Mouse (Mus musculus): ENCODE data around the gene Slc13a3. TPM values are rescaled to one million over a fixed set of nuclear protein-coding genes. Genes with fewer than 3 reads are reported as not detected.

Slc13a3 gene
- polyA plus RNA-seq, 1 experiment from 2014 or later, result 0.05 TPM

DNA sequence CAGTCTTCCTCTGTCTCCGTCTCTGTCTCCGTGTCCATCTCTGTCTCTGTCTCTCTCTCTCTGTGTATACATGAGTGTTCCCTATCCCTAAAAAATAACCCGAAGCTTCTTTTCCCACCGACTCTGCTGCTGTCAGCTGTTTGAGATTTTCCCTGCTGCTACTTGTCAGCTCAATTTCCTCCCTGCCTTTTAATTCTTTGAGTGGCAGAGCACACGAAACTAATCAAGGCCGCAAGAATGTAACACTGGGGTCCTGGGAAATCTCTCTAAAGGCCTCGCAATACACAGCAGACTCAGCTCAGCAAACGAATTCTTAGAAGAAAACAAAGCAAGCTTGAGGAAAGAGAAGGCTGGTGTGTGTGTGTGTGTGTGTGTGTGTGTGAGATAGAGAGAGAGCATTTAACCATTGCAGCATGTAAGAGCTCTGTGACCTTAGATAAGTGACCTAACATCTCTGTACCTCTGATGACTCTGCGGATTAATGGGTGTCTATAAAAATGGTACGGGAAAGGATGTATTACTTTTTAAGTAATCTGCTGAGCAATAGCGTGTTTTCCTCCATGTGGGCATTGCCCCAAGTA, 57.8 kb downstream of the Slc13a3 start:
- ChIA-PET CTCF (interaction anchor here (1.2 to 1.7 kb wide), 2 partner anchors 19 to 72 kb away, joined by 3 to 6 read pairs; no protein-coding TSS in a partner anchor), POLR2A (no interaction called here)
- DNase-seq (ENCODE audit: low read depth, low spot score), result no peak
- no peak for ATAC-seq
- no peak for TF ChIP-seq CTCF (IDR thresholded peaks at IDR 0.05)
- H3K27me3 ChIP-seq, result peaks cover 4% of the 10 kb centered on the region
- in situ Hi-C loops (cut with MboI; ENCODE audit: low pct_unique_long_range_greater_than_20kb), result no loop called here

DNA sequence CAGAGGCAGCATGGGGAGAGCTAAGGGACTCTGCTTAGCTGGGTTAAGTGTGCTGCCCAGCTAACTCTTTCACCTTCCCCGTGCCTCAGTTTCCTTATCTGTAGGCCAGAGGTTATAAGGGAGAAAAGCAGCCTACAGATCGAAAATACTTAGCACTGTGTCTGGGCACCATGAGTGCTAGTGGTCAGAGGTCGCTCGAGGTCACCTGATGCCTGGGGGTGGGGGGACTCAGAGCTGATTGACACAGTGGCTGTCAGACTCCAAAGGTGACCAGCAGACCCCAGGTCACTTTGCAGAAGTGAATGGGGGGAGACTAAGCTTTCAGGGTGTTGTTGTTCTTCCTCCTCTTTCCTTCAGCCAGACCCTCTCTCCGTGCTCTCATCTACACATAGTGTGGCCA, 58.7 kb downstream of the Slc13a3 start:
- CTCF ChIA-PET, result no interaction called here
- H3K27me3 ChIP-seq, result peaks cover 2% of the 10 kb centered on the region
- POLR2A ChIA-PET, result no interaction called here
- no peak for ATAC-seq
- in situ Hi-C loops (cut with MboI; ENCODE audit: low pct_unique_long_range_greater_than_20kb), result loop anchor here (5.0 kb wide), 1 partner anchor 53 kb away; no protein-coding TSS in a partner anchor
- DNase-seq (ENCODE audit: low read depth, low spot score), result no peak
- TF ChIP-seq CTCF (IDR thresholded peaks at IDR 0.05), result no peak

- ChIA-PET POLR2A (no interaction called here), CTCF (no interaction called here)
- no peaks in the 10 kb centered on the region for H3K27me3 ChIP-seq
- no peak for DNase-seq (ENCODE audit: low read depth, low spot score)
- in situ Hi-C loops (cut with MboI; ENCODE audit: low pct_unique_long_range_greater_than_20kb), result loop anchor here (5.0 kb wide), 1 partner anchor 53 kb away; no protein-coding TSS in a partner anchor
- no peak for TF ChIP-seq CTCF (IDR thresholded peaks at IDR 0.05)
- no peak for ATAC-seq
Measured at GRCm38 (mm10) chr2:165413884-165414283, 59.1 kb downstream of the Slc13a3 start.

DNA sequence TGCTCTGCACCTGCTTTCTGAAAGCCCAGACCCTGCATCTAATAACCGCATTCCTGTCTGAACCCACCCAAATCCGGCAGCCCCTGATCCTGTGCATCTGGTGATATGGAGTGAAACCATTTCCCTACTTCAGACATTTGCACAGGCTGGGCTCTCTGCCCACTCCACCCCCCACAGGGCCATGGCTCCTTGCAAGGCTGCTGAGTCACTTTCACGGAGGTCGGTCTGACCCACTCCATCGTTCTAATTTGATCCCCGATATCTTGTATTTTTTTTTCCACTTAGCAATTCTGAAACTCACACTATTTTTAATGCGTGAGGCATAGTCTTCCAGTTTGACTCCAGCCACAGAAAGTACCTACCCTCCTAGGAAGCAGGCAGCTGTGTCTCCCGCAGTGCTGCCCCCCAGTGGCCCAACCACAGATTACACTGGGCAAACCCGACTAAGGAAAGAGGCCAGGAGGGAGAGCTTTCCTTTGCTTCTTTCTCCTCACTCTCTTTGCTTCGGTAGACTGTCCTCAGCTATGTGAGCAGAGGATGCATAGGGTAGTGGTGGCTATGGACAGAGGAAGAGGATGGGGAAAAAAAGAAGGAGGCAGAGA, 65.2 kb downstream of the Slc13a3 start:
- in situ Hi-C loops (cut with MboI; ENCODE audit: low pct_unique_long_range_greater_than_20kb), result no loop called here
- POLR2A ChIA-PET, result interaction anchor here (0.6 kb wide), 1 partner anchor 23 kb away, joined by 3 read pairs; no protein-coding TSS in a partner anchor
- ATAC-seq, result peak; percentile 20

GRCm38 (mm10) chr2:165405351-165405750, 67.7 kb downstream of the Slc13a3 start:
- TF ChIP-seq CTCF (IDR thresholded peaks at IDR 0.05), result no peak
- ATAC-seq, result peak; percentile 72
- in situ Hi-C loops (cut with MboI; ENCODE audit: low pct_unique_long_range_greater_than_20kb), result no loop called here
- POLR2A ChIA-PET, result interaction anchor here (1.1 kb wide), 1 partner anchor 19 kb away, joined by 3 read pairs; no protein-coding TSS in a partner anchor
- no peaks in the 10 kb centered on the region for H3K27me3 ChIP-seq
- CTCF ChIA-PET, result interaction anchor here (0.9 to 1.4 kb wide), 3 partner anchors 11 to 82 kb away, joined by 3 to 6 read pairs (median 4); no protein-coding TSS in a partner anchor
- no peak for DNase-seq (ENCODE audit: low read depth, low spot score)

More for the DNA sequence above, 65.2 kb downstream of the Slc13a3 start:
- no peaks in the 10 kb centered on the region for H3K27me3 ChIP-seq
- CTCF ChIA-PET, result interaction anchor here (0.5 to 2.3 kb wide), 3 partner anchors 11 to 19 kb away, joined by 3 to 6 read pairs (median 3); no protein-coding TSS in a partner anchor
- DNase-seq (ENCODE audit: low read depth, low spot score), result no peak
- TF ChIP-seq CTCF (IDR thresholded peaks at IDR 0.05), result peak; percentile 93

- POLR2A ChIA-PET, result interaction anchor here (1.1 kb wide), 1 partner anchor 18 kb away, joined by 3 read pairs; no protein-coding TSS in a partner anchor
- no peak for DNase-seq (ENCODE audit: low read depth, low spot score)
- no peaks in the 10 kb centered on the region for H3K27me3 ChIP-seq
- TF ChIP-seq CTCF (IDR thresholded peaks at IDR 0.05), result no peak
- CTCF ChIA-PET, result interaction anchor here (0.9 to 1.4 kb wide), 3 partner anchors 11 to 82 kb away, joined by 3 to 4 read pairs (median 3); no protein-coding TSS in a partner anchor
- in situ Hi-C loops (cut with MboI; ENCODE audit: low pct_unique_long_range_greater_than_20kb), result no loop called here
- no peak for ATAC-seq
Measured at GRCm38 (mm10) chr2:165404951-165405350, 68.1 kb downstream of the Slc13a3 start.

DNA sequence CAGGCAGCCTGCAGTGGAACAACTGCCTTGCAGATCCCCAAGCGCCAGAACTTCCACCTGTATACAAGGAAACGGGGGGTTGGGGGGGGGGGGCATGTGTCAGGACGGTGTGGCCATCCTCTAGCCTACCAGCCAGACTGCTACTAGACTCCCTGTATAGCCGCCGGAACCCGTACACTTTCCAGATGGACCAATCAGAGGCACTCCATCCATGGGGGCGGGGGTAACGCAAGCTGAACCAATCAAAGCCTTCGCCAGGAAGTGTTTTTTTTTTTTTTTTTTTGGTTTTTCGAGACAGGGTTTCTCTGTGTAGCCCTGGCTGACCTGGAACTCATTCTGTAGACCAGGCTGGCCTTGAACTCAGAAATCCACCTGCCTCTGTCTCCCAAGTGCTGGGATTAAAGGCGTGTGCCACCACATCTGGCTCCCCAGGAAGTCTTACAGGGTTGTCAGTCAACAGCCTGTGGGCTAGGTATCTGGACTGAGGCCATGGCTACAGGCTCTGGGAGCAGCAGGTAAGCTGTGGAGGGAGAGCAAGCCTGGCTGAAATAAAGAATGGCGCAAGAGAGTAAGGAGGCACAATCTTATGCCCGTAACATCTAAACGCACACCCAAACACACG, 74.8 kb downstream of the Slc13a3 start:
- POLR2A ChIA-PET, result no interaction called here
- ATAC-seq, result no peak
- in situ Hi-C loops (cut with MboI; ENCODE audit: low pct_unique_long_range_greater_than_20kb), result no loop called here

DNA sequence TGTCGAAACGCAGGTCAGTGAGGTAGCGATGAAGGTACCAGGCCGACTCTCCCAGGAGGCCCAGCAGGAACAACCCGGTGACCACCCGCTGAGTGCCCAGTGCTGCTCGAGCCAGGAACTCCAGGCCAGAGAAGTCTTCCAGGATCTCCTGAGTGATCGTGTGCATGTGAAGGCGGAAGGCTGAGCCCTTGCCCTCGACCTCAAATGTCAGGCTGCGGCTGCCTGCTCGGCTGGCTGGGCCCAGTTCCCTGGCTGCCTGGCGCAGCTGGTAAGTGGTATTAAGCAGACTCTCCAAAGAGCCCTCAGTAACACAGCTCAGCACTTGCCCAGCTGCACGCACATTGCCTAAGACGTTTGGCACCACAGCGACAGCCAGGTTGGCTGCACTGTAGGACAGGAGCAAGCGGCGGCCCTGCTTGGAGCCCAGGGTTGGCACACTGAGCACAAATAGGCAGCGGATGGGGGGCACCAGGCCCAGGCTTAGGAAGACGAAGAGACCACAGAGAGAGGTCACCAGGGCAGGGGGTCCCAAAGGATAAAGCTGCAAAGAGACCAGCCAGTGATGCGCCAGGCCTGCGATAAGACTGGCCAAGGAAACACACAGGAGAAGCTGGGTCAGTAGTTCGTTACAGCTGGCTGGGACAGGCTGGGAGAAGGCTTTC, 75.4 kb downstream of the Slc13a3 start:
- in situ Hi-C loops (cut with MboI; ENCODE audit: low pct_unique_long_range_greater_than_20kb), result no loop called here
- TF ChIP-seq CTCF (IDR thresholded peaks at IDR 0.05), result no peak
- ATAC-seq, result no peak
- POLR2A ChIA-PET, result no interaction called here
- DNase-seq (ENCODE audit: low read depth, low spot score), result no peak
- H3K27me3 ChIP-seq, result no peaks in the 10 kb centered on the region
- CTCF ChIA-PET, result no interaction called here

More for the DNA sequence above, 74.8 kb downstream of the Slc13a3 start:
- TF ChIP-seq CTCF (IDR thresholded peaks at IDR 0.05), result no peak
- no peaks in the 10 kb centered on the region for H3K27me3 ChIP-seq
- no peak for DNase-seq (ENCODE audit: low read depth, low spot score)
- CTCF ChIA-PET, result no interaction called here

- TF ChIP-seq CTCF (IDR thresholded peaks at IDR 0.05), result no peak
- ChIA-PET CTCF (interaction anchor here (1.1 kb wide), 1 partner anchor 19 kb away, joined by 3 read pairs; no protein-coding TSS in a partner anchor), POLR2A (no interaction called here)
- DNase-seq (ENCODE audit: low read depth, low spot score), result no peak
- no peak for ATAC-seq
- no peaks in the 10 kb centered on the region for H3K27me3 ChIP-seq
- in situ Hi-C loops (cut with MboI; ENCODE audit: low pct_unique_long_range_greater_than_20kb), result no loop called here
Measured at GRCm38 (mm10) chr2:165396831-165397501, 76.1 kb downstream of the Slc13a3 start.

DNA sequence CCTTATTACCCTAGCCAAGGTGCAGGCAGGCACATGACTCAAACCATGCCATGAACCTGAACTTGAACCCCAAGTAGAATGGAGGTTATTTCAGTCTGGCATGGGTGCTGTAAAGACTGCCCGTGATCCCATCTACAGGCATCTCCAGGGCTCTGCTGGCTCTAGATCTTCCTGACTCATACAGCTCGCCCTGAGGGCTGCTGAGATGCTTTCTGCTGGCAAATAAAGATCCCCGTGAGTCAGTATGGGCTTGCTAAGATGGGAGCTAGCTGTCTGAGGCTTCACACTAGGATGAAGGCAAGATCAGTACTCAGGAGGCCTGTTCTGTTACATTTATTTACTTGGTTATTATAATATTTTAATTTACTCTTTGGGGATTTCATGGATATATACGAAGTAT, 80.9 kb downstream of the Slc13a3 start:
- ATAC-seq (no peak), DNase-seq (ENCODE audit: low read depth, low spot score) (no peak)
- POLR2A ChIA-PET, result interaction anchor here (2.2 kb wide), 1 partner anchor 95 kb away, joined by 7 read pairs; no protein-coding TSS in a partner anchor
- CTCF ChIA-PET, result interaction anchor here (0.6 to 3.9 kb wide), 9 partner anchors 8 to 95 kb away, joined by 3 to 26 read pairs (median 3); partner anchors contain the start of gene Ocstamp
- in situ Hi-C loops (cut with MboI; ENCODE audit: low pct_unique_long_range_greater_than_20kb), result loop anchor here (5.0 kb wide), 1 partner anchor 95 kb away; no protein-coding TSS in a partner anchor
- no peaks in the 10 kb centered on the region for H3K27me3 ChIP-seq
- no peak for TF ChIP-seq CTCF (IDR thresholded peaks at IDR 0.05)
